Comparison of ENCODE assay signal across 8 mouse cellular contexts in genomic region chr17:12371310-12371925, GRCm38 (mm10). TPM values are rescaled to one million over a fixed set of nuclear protein-coding genes. Genes with fewer than 3 reads are reported as not detected.
DNase-seq lines count a peak whose midpoint lies in the region; ATAC-seq and TF ChIP-seq lines count a peak whose summit lies in the region.

No protein-coding gene starts in this region.

- peak; percentile 53 for DNase-seq in testis, postnatal 10 days (ENCODE audit: low spot score)
- no peak for DNase-seq in testis, postnatal 14 days (ENCODE audit: low spot score)
- DNase-seq in cerebellum, adult 9-10 months: peak; percentile 16
- DNase-seq in limb, embryonic 14.5 days (ENCODE audit: low spot score): peak; percentile 58
- peak; percentile 81 for DNase-seq in naive thymus-derived CD4-positive, alpha-beta T cell, adult 2 months (ENCODE audit: low read depth)
- no peak for DNase-seq in urinary bladder, postnatal 36 days (ENCODE audit: low spot score in 2 of 2)
- DNase-seq in frontal cortex, adult 2 months (ENCODE audit: extremely low spot score in 1 of 2, low spot score in 1 of 2): no peak

- no peak overlapping the region for H3K27ac ChIP-seq in heart, embryonic 13.5 days (replicated peaks)
- no peak overlapping the region for H3K27ac ChIP-seq in limb, embryonic 14.5 days (replicated peaks; ENCODE audit: low read depth, low read length)

- no peaks in the 10 kb centered on the region for H3K36me3 ChIP-seq in heart, embryonic 13.5 days
- no peaks in the 10 kb centered on the region for H3K36me3 ChIP-seq in limb, embryonic 14.5 days (ENCODE audit: control insufficient read depth, insufficient read depth, low read length)

- no peak for TF ChIP-seq POLR2A in limb, embryonic 14.5 days (IDR thresholded peaks at IDR 0.05; ENCODE audit: borderline replicate concordance, extremely low read depth, insufficient read depth, insufficient read length)

- WGBS in heart, embryonic 13.5 days: 34% methylated on average over 10 of the region's 10 CpGs
- WGBS in limb, embryonic 14.5 days: 31% methylated on average over 10 of the region's 10 CpGs

- H3K4me1 ChIP-seq in heart, embryonic 13.5 days: peaks cover 4% of the 10 kb centered on the region
- 0 out of 2 replicates have a peak, but pooled peaks cover 2% of the 10 kb centered on the region for H3K4me1 ChIP-seq in limb, embryonic 14.5 days (ENCODE audit: control insufficient read depth, insufficient read depth, low read length)

- 0 out of 2 replicates have a peak overlapping the region, but pooled peaks have one; percentile 6 for H3K4me3 ChIP-seq in heart, embryonic 13.5 days
- no peak overlapping the region for H3K4me3 ChIP-seq in limb, embryonic 14.5 days (replicated peaks; ENCODE audit: low read length)

- H3K9ac ChIP-seq in heart, embryonic 13.5 days: no peak overlapping the region
- H3K9ac ChIP-seq in limb, embryonic 14.5 days (ENCODE audit: low read depth, low read length, severe bottlenecking): no peak overlapping the region

- H3K9me3 ChIP-seq in heart, embryonic 13.5 days: no peaks in the 10 kb centered on the region
- H3K9me3 ChIP-seq in limb, embryonic 14.5 days (ENCODE audit: control insufficient read depth, low read length): no peaks in the 10 kb centered on the region

- no peak for ATAC-seq in heart, embryonic 13.5 days (ENCODE audit: extremely low read depth, insufficient number of reproducible peaks, low FRiP score, low TSS enrichment)
- no peak for ATAC-seq in limb, embryonic 14.5 days (ENCODE audit: low FRiP score, low read depth)

- H3K4me2 ChIP-seq in heart, embryonic 13.5 days: peak overlapping the region; percentile 53
- H3K4me2 ChIP-seq in limb, embryonic 14.5 days (replicated peaks; ENCODE audit: low read depth, low read length, severe bottlenecking): 0 out of 2 replicates have a peak overlapping the region, but pooled peaks have one; percentile 15

- H3K27me3 ChIP-seq in heart, embryonic 13.5 days (replicated peaks): no peaks in the 10 kb centered on the region
- no peaks in the 10 kb centered on the region for H3K27me3 ChIP-seq in limb, embryonic 14.5 days (ENCODE audit: control insufficient read depth, insufficient read depth, low read length)

RNA-seq across cellular contexts. Expression of gene Plg, which starts 7.0 kb away (rescaled TPM):
- polyA plus RNA-seq in heart, embryonic 13.5 days (2015; fragmentation: Nextera tagmentation; extraction: Ambion mirVana): 0.62 and 5.1 TPM in 2 replicates
- polyA plus RNA-seq in limb, embryonic 14.5 days (2012; rRNA removed): 0.04 and 0.20 TPM in 2 replicates
- not detected in 2 replicates for polyA plus RNA-seq in limb, embryonic 14.5 days (2014; fragmentation: Nextera tagmentation; extraction: Ambion mirVana)
- polyA plus RNA-seq in frontal cortex, adult 2 months (2012; rRNA removed): 0.11 and 0.24 TPM in 2 replicates

RNA-seq across cellular contexts. Expression of gene Map3k4, which starts 52.8 kb away (rescaled TPM):
- polyA plus RNA-seq in heart, embryonic 13.5 days (2015; fragmentation: Nextera tagmentation; extraction: Ambion mirVana): 31.8 and 34.4 TPM in 2 replicates
- 28.6 and 28.9 TPM in 2 replicates for polyA plus RNA-seq in limb, embryonic 14.5 days (2012; rRNA removed)
- polyA plus RNA-seq in limb, embryonic 14.5 days (2014; fragmentation: Nextera tagmentation; extraction: Ambion mirVana): 36.4 and 38.8 TPM in 2 replicates
- 25.7 and 29.0 TPM in 2 replicates for polyA plus RNA-seq in frontal cortex, adult 2 months (2012; rRNA removed)

Comparison
In these comparisons a context has a peak if more than half of its experiments do, and no peak if none do; other contexts are left out.
1. DNase-seq: peak in testis, postnatal 10 days (single experiment), cerebellum, adult 9-10 months (single experiment), limb, embryonic 14.5 days (single experiment) and naive thymus-derived CD4-positive, alpha-beta T cell, adult 2 months (single experiment); none in testis, postnatal 14 days (single experiment), urinary bladder, postnatal 36 days (0 of 2) and frontal cortex, adult 2 months (0 of 2).